Mouse (Mus musculus): Measurements from ENCODE around the gene Gpr139.

The Gpr139 gene

DNA sequence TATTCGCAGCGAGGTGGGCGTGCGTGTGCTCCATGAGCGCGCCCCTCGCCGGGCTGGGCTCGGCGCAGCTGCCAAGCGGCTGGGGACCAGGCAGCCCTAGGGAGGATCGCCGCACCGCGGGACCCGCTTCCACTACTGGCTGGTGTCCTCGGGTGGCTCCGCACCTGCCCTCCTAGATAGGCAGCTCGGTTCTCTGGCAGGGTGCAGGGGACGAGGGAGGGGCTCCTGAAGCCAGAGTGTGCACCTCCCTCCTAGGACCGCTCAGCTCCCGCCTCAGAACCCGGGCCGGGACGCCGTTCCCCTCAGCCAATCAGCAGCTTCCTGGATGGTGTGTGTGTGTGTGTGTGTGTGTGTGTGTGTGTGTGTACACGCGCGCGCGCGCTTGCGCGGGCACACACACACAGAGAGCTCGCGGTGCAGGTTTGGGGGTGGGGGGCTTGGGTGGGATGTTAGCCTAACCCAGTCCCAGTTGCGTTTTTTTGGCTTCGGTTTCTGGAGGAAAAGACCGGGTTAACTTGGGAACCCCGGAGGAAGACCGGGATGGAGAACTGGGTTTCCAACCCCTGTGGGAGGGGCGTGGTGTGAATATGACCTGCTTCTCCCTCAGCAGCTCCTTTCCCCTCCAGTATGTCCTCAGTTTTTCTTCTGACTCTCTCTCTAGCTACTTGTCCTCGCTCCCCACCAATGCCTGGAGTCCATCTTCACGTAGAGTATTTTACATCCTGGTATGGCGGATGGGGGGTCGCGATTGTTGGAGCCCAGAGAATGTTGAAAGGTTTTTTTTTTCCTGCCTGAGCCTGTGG, at the start of gene Gpr139:
Gene Gpr139 (minus strand): TSS at position 263 of the 803 bp plus-strand sequence.
- DNase-seq (ENCODE audit: low spot score) = peak; percentile 70

DNA sequence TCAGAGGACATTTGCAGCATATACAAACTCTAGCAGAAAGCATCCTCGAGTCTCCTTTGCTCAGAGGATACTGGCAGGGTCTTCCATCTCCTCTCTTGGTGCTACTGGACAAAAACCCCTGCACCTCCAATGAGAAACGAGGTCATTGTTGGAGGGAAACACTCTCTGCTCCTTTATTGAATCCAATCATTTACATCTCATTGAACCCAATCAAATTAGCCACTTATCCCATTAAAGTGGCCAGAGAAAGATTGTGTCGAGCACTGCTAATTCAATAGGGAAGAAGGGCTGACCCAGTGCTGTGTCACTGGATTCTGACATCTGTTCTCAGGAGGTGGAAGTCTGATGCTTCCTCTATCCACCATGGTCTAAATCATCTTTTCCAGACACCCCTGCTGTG, 46.6 kb upstream of the Gpr139 start:
- no peak for DNase-seq (ENCODE audit: low spot score)

DNA sequence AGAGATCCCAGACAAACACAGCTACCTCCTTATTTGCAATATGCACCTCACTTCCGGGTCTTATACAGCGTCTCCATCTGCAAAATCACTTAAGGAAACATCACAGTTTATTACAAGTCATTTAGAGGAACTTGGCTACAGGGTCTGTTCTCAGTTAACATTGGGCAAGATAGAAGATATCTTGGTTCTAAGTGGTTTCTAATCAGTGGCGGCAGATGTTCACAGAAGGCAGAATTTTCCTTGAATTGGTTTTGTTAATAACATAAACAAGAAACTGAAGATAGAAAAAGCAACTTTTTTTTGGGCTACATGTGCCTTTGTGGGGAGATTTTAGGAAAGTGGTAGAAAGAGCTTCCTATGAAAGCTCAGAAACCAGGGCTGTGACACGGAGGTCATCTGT, 38.3 kb upstream of the Gpr139 start:
- DNase-seq (ENCODE audit: low spot score) = no peak

DNA sequence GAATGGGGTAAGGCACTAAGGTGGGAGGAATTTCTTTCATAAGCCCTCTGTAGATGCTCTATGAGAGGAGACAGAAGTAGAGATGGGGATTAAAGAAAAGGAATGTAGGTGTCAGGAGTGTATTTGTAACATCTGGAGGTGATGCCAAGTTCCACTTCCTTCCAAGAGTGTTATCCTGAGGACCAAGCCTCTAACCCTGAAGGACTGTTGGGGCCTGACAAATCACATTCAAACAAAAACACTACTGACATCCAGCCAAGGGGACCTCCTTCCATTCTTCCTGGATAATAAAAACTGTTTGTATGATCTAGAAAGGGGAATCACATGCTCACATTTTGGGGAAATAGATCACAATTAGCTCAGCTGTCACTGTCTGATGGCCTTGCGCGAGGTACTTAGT, 34.7 kb upstream of the Gpr139 start:
- no peak for DNase-seq (ENCODE audit: low spot score)

DNA sequence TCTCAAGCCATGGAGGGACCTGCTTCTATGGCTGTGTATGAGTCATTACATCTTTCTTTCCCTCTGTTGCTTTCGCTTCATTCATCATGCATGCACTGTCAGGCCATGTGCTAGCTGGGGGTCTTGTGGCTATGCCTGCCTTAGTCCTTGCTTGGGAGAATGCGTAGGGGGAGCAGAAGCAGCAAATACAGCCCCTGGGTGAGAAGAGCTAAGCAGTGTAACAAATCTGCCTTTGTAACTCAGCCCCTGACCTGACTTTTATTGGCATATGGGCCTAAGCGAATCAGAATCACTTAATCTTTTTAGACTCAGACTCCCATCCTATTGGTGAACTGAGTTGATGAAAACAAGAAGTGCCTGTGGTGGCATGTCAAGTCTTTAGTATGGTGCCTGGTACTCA, 22.8 kb upstream of the Gpr139 start:
- DNase-seq (ENCODE audit: low spot score) = no peak

DNA sequence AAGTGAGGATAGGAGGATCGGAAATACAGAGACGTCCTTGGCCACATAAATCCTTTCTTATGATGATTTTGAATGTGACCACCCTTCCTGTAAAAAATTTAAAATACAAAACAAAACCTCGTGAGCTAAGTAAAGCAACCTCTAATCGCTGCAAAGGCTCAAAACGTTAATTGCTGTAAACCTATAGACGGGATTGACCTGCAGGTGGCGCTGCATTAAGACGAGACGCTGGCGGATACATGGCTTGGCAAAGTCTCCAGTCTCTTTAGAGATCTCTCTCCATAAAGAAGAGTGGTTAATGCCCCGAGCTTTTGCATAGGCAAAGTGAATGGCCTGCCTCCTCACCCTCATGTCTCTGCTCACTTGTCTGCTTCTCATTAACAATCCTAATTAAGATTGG, 2.0 kb upstream of the Gpr139 start:
- peak; percentile 71 for DNase-seq (ENCODE audit: low spot score)

DNA sequence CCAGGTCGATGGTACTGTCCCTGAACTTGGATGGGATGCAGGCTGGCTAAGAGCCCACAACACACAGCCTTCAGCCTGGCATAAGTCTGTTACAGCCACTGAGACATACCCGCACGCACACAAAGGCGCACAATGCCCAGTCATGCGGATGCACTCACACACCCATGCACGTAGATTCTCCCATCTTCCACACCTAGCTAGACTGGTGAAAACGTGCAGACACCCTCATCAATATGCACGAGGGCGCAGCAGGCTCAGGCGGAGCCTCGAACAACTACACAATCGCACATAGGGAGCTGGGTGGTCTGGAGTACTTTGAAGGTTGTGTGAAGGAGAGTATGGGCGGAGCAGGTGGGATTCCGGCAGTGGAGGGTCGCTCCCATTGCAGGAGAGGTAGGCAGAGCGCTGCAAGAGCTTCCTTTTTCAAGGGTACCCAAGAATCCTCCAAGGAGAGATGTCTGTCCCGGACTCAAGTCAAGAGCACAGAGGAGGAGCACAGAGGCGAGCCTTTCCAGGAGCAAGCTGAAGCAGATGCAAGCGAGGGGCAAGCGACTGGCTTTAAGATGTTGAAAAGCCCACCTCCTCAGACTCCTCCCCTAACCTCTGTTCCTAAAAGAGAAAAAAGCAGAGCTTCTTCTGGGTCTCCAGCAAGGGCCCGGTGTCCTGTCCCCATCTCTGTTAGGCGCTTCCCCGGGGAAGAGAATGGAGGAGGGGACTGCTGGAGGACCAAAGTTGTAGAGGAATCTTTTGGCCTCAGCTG, 958 bp upstream of the Gpr139 start:
- DNase-seq (ENCODE audit: low spot score) = peak; percentile 31

DNA sequence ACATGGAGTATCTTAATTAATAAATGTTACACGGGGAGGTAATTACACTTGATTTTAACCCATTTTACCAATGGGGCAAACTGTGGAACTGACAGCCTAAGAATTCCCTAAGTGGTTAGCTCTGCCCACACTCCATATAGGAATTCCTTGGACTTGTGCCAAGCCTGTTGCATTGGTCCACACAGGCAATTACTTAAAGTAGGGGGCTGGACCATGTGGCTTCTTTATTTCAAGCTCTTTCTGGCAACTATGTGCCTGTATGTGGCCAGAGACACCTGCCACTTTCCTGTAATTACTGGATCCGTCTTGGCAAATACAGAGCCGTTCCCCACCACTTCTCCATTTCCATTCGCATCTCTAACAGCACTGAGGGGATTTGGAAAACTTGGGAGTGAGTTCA, 3.4 kb downstream of the Gpr139 start:
- DNase-seq (ENCODE audit: low spot score) = no peak

DNA sequence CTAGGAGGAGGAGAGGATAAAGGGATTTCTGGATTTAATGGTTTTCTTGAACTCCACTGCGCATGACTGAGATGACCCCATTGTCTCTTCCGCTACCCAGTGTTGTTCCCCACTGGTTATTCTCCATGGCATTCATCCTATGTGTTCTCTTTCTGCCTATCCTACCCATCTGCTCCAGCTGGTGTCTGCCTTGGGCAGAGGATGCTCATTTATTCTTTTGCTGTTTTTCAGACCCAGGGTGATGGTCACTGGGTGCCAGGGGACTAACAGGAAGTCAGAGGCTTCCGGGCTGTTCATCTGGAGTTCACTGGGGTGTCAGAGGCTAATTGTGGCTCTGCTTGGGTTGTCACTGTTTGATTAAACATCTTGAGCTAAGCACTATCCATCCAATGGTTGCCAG, 24.4 kb downstream of the Gpr139 start:
- DNase-seq (ENCODE audit: low spot score) = no peak

DNA sequence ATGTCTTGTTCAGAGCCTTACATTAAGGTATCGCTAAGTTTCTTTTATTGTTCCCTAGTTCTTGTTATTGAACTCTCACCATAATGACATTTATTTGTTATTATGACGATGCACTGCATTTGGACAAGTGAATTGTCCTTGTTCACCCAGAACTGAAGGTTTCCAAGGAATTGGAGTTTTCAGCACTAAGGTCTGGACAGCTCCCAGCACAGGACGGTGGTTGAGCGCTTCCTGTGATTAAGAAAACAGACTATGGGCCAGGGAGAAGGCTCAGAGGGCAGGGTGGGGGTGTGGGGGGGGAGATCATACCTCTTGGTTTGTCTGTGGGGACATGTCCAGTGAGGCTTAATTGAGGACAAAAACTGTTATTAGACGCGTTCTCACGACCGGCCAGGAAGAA, 72.6 kb downstream of the Gpr139 start:
- DNase-seq (ENCODE audit: low spot score) = peak; percentile 80

DNA sequence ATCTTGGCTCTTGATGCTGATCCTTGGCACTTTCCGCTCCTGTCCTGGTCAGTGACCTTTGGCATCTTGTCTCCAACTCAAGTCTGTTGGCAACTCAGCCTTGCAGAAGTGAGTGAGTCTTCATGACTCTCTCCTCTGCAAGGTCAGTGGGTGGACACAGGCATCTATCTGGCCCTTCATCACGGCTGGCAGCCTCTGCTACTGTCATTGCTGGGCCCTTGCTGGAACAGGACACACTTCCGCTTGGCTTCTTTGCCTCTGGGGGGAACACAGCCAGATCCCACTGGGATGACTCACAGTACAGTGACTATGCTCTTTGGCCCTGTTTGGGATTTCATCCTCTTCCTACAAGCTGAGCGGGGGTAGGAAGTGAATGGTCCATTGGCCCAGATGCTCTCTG, 78.5 kb downstream of the Gpr139 start:
- no peak for DNase-seq (ENCODE audit: low spot score)

DNA sequence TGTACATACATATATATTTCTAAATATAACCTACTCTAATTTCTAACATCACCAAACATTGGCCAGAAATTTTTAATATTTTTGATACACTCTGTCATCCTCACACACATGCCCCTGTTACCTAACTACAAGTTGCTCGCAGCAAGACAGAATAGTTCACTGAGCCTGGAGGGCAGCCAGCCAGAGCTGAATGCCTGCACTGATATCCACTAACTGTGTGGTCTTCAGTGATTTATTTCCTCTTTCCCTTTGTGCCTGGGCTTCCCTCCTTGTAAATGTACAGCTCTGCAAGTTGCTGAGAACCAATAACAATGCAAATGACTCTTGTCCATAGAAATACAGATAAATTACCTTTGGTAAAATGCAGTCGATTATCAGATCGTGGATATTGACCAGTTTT, 87.8 kb downstream of the Gpr139 start:
- DNase-seq (ENCODE audit: low spot score) = peak; percentile 5

All from embryo, embryonic 10 days (tissue).